Mouse (Mus musculus): ENCODE data around the gene 1700018B08Rik. TPM values are rescaled to one million over a fixed set of nuclear protein-coding genes. Genes with fewer than 3 reads are reported as not detected.

The 1700018B08Rik gene
- total RNA-seq, 2 experiments from 2014 or later, result not detected

DNA sequence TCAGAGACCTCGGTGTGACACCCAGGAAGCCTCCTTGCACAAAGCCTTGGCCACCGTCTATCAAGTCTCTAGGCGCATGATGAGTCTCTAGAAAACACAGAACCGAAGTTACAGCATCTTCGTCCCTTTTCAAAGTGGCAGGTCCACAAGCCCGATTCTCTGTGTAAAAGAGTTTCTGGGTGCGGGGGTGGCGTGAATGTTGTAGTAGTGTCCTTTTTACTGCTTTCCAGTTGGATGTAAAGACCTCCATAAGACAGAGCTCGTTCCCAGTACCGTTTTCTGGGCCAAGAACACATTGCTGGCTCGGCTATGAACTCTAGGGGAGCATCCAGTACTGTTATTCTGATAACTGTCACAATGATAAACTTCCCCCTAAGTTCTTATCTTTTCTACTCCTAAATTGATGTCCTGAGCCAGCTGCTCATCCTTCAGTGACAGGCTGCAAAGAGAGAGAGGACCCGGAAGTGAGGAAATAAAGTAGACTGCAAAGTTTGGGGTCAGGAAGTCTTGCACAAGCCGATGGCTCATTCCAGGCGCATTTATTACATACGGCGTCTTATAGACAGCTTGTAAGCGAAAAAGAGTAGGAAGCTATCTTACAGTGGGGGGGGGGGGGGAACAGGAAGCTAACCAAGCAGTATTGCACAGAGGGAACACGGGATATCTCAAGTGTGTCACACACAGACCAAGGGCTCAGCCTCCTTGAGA, 18.9 kb downstream of the 1700018B08Rik start:
- no peak for DNase-seq (ENCODE audit: low spot score in 2 of 2)

DNA sequence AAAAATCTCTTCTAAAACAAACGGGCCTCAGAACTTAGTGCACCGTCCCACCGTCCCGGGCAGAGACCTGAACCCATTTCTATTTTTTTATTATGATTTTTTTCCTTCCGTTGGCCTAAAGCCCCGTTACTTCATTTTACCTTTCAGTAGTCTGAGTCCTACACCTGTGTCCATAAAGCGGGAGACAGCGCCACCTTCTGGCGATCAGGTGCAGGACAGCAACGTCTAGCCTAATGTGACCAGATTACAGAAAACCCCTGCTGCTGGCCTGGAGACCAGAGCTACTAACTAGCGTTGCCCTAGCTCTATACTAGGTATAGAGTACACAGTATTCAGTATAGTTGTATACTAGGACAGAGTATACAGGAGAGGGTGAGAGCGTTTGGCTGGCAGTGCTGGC, 30.7 kb downstream of the 1700018B08Rik start:
- DNase-seq (ENCODE audit: low spot score in 2 of 2), result peak; percentile 75 to 90

DNA sequence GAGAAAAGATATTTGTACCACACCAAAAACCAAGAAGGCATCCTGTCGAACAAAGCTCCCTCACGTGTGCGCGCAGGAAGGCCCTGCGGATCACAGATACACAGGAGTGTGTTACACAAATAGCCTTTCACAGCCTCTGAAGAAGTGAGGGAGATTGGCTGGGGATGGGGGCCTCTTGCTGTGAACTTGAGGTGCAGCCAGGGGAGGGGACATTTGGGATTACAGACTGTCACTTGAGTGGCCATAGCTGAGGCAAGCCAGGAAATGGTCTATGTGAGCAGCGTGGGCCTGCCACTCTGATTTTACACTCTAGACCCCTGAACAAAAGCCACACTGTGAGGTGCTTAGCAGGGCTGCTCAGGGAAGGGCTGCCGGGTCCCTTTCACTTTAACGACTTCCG, 32.4 kb downstream of the 1700018B08Rik start:
- no peak for DNase-seq (ENCODE audit: low spot score in 2 of 2)

DNA sequence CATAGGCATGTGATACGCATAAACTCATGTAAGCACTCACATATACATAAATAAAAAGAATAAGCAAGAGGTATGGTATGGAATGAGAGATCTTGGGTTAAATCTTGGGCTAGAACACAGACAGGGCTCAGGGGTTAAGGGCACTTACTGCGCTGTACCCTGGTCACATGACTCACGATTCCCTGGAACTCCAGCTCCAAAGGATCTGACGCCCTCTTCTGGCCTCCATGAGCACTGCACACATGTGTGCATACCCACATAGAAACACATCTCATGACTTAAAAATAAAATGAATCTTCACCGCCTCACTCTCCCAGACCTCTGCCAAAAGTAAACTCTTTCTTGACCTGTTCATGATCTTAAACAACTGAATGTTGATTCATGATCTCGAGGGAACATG, 46.5 kb downstream of the 1700018B08Rik start:
- DNase-seq (ENCODE audit: low spot score in 2 of 2), result no peak

DNA sequence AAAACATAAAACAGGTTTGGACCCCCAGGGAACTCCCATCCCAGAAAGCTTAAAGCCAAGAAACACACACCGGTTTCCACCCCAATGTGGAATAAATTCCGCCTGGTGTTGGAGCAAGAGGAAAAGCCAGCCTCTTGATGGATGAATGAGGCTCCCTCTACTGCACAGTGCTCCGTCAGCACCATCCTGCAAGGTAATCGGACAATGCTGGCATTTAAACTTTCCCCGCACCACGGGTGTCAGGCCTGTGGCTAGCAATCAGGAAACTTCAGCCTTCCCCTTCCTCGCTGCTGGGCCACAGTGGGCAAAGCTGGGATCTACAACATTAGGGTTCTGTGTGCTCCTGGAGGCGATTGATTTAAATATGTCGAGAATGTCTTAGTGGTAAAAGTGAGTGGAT, 52.5 kb downstream of the 1700018B08Rik start:
- DNase-seq (ENCODE audit: low spot score in 2 of 2), result no peak

DNA sequence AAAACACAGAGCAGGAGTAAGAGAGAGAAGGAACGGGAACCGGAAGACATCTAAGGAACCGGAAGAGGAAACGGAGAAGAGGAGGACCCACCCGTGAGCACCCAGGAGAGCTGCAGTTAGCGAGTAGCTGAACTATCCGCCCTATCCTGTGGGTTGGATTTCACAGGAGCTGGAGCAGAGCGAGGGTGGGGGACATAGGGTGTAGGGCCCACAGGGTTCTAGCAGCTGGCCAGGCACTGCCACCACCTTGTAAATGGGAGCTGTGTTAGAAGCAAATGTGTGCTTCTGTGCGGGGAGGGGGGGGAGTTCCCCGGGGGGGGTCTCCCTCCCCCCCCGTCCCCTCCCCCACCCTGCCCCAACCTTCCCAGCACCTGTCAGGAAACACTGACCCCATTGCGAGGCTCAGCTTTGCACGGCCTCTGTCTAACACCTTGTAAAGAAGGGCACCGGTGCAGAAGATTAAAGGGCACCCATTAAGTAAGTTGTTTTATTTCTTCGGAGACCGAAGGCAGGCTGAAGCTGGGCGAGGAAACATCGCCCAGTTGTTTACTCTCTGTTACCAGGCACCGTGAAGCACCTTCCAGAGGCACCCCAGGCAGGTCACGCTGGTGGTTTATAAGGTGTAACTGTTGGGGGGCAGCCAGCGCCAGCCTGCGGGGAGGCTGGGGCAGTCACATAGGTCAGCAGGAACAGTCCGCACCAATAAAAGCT, 59.9 kb downstream of the 1700018B08Rik start:
- no peak for DNase-seq (ENCODE audit: low spot score in 2 of 2)

Other genes starting within 250 kb of the 1700018B08Rik start
- 100 to 1,000 TPM; 104 to 105 TPM for gene Fbxo31, start 34.5 kb upstream of the 1700018B08Rik start, total RNA-seq (2021)
- gene Map1lc3b, start 46.0 kb upstream of the 1700018B08Rik start, total RNA-seq (2021), result 100 to 1,000 TPM; 187 to 190 TPM
- 10 to 100 TPM; 63.2 to 68.7 TPM for gene Zcchc14, start 108.6 kb upstream of the 1700018B08Rik start, total RNA-seq (2021)
- 100 to 1,000 TPM; 271 to 301 TPM for gene Jph3, start 185.3 kb upstream of the 1700018B08Rik start, total RNA-seq (2021)